Mouse (Mus musculus): ENCODE data around the gene Lclat1. TPM values are rescaled to one million over a fixed set of nuclear protein-coding genes. Genes with fewer than 3 reads are reported as not detected.

Lclat1 gene
- polyA plus RNA-seq, 1 experiment from 2014 or later: 19.9 TPM

DNA sequence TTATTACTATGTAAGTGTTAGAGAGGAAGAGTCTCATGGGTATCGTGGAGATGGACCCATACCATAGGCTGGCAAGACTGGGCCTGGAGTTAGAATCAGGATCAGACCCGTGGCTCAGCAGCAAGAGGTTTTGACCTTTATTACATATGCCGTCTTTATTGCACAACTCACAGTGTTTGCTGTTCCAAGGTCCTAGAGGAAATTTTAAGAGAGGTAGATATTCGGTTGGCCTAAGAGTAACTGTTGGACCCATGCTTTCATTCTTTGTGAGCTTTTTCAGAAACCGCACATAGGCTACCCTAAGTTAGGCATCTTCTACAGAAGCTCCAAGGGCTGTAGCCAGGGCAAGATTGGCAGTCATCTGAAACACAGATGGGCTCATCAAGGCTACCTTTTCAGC lies 79.1 kb downstream of the Lclat1 start:
- Histone ChIP-seq H3K4me2 (ENCODE audit: low read depth, low read length) (no peak overlapping the region), H3K27ac (replicated peaks; ENCODE audit: low read depth, low read length) (no peak overlapping the region), H3K4me3 (ENCODE audit: low read depth, low read length) (no peak overlapping the region), H3K27me3 (replicated peaks; ENCODE audit: control insufficient read depth, insufficient read depth, low read length) (no peaks in the 10 kb centered on the region), H3K36me3 (ENCODE audit: control insufficient read depth, insufficient read depth, low read length) (peaks cover 13% of the 10 kb centered on the region; the same call in 1 of the 2 replicates), H3K9me3 (ENCODE audit: control insufficient read depth, low read length) (no peaks in the 10 kb centered on the region), H3K4me1 (ENCODE audit: control insufficient read depth, insufficient read depth, low read length) (no peaks in the 10 kb centered on the region), H3K9ac (ENCODE audit: low read depth, low read length) (no peak overlapping the region)
- ATAC-seq (ENCODE audit: low read depth) (no peak), DNase-seq (ENCODE audit: low spot score) (no peak)
- WGBS: 89% methylated on average over 5 of the region's 5 CpGs

DNA sequence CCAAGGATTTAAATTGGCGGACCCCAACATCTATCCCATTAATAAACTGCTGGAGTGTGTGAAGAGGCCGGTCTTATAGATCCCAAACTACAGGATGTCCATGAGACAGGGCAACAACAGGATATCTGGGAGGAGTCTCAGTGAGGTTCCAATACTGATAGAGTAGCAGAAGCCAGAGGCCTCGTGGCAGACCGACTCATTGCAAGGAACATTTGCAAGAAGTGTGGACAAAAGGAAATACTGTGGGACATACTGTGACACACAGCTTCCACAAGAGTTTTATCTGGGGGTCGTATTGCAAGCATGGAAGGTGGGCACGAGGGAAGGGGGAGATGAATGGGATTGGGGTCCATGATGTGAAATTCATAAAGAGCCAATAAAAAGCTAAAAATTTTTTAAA lies 86.4 kb downstream of the Lclat1 start:
- Histone ChIP-seq H3K36me3 (ENCODE audit: control insufficient read depth, insufficient read depth, low read length) (0 out of 2 replicates have a peak, but pooled peaks cover 5% of the 10 kb centered on the region), H3K9ac (ENCODE audit: low read depth, low read length) (no peak overlapping the region), H3K4me2 (ENCODE audit: low read depth, low read length) (no peak overlapping the region), H3K9me3 (ENCODE audit: control insufficient read depth, low read length) (no peaks in the 10 kb centered on the region), H3K4me1 (ENCODE audit: control insufficient read depth, insufficient read depth, low read length) (no peaks in the 10 kb centered on the region), H3K27ac (replicated peaks; ENCODE audit: low read depth, low read length) (no peak overlapping the region), H3K4me3 (ENCODE audit: low read depth, low read length) (no peak overlapping the region), H3K27me3 (replicated peaks; ENCODE audit: control insufficient read depth, insufficient read depth, low read length) (no peaks in the 10 kb centered on the region)
- DNase-seq (ENCODE audit: low spot score) (no peak), ATAC-seq (ENCODE audit: low read depth) (no peak)
- 78% methylated on average over 6 of the region's 6 CpGs for WGBS

DNA sequence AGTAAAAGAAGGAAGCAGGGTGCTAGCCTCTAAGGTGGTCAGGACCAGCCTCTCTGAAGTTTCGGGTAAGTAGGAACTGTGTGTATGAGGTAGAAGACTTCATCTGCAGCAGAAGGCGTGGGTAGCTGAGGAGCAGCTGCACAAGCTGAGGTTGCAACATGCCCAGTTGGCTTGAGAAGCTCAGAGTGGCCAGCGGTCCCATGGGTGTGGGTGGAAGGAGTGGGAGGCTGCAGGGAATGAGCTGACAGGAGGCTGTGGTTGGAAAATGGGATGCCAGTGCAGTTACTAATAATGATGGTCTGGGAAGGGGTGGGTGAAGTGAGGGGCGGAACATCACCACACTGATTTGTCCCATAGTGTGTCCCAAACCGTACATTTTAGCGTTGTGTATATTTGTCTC lies 86.8 kb downstream of the Lclat1 start:
- no peaks in the 10 kb centered on the region for H3K4me1 ChIP-seq (ENCODE audit: control insufficient read depth, insufficient read depth, low read length)
- no peaks in the 10 kb centered on the region for H3K27me3 ChIP-seq (replicated peaks; ENCODE audit: control insufficient read depth, insufficient read depth, low read length)
- H3K36me3 ChIP-seq (ENCODE audit: control insufficient read depth, insufficient read depth, low read length): 0 out of 2 replicates have a peak, but pooled peaks cover under 1% of the 10 kb centered on the region
- ATAC-seq (ENCODE audit: low read depth) (no peak), DNase-seq (ENCODE audit: low spot score) (no peak)
- no peak overlapping the region; the same call in 1 of the 2 replicates for H3K27ac ChIP-seq (replicated peaks; ENCODE audit: low read depth, low read length)
- H3K4me2 ChIP-seq (ENCODE audit: low read depth, low read length): no peak overlapping the region
- no peaks in the 10 kb centered on the region for H3K9me3 ChIP-seq (ENCODE audit: control insufficient read depth, low read length)
- WGBS: 91% methylated on average over 6 of the region's 6 CpGs
- H3K9ac ChIP-seq (ENCODE audit: low read depth, low read length): no peak overlapping the region
- H3K4me3 ChIP-seq (ENCODE audit: low read depth, low read length): no peak overlapping the region

GRCm38 (mm10) chr17:73195074-73195723 lies 87.4 kb downstream of the Lclat1 start:
- H3K36me3 ChIP-seq (ENCODE audit: control insufficient read depth, insufficient read depth, low read length): no peaks in the 10 kb centered on the region

DNA sequence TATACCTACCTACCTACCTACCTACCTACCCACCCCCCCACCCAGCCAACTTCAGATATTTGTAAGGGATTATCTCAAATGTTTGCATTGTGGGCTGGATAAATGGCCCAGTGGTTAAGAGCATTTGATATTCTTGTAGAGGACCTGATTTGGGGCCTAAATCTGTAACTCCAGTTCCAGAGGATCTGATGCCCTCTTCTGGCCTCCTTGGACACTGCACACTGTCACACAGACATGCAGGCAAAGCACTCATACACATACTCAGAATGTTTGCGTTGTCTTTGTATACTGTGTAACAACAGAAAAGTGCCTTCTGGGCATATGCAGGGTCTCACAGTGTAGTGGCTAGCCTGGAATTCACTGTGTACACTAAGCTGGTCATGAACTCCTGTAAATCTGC lies 88.4 kb downstream of the Lclat1 start:
- Histone ChIP-seq H3K9me3 (ENCODE audit: control insufficient read depth, low read length) (no peaks in the 10 kb centered on the region), H3K36me3 (ENCODE audit: control insufficient read depth, insufficient read depth, low read length) (no peaks in the 10 kb centered on the region), H3K4me1 (ENCODE audit: control insufficient read depth, insufficient read depth, low read length) (no peaks in the 10 kb centered on the region), H3K4me2 (ENCODE audit: low read depth, low read length) (no peak overlapping the region), H3K4me3 (ENCODE audit: low read depth, low read length) (no peak overlapping the region), H3K9ac (ENCODE audit: low read depth, low read length) (no peak overlapping the region), H3K27me3 (replicated peaks; ENCODE audit: control insufficient read depth, insufficient read depth, low read length) (no peaks in the 10 kb centered on the region), H3K27ac (replicated peaks; ENCODE audit: low read depth, low read length) (no peak overlapping the region)
- ATAC-seq (ENCODE audit: low read depth) (no peak), DNase-seq (ENCODE audit: low spot score) (no peak)
- WGBS: 90% methylated on average over 1 of the region's 1 CpGs

More at GRCm38 (mm10) chr17:73195074-73195723, 87.4 kb downstream of the Lclat1 start:
- H3K27ac ChIP-seq (replicated peaks; ENCODE audit: low read depth, low read length): no peak overlapping the region; the same call in 1 of the 2 replicates
- H3K27me3 ChIP-seq (replicated peaks; ENCODE audit: control insufficient read depth, insufficient read depth, low read length): no peaks in the 10 kb centered on the region
- H3K4me2 ChIP-seq (ENCODE audit: low read depth, low read length): no peak overlapping the region
- H3K4me1 ChIP-seq (ENCODE audit: control insufficient read depth, insufficient read depth, low read length): no peaks in the 10 kb centered on the region
- WGBS: 77% methylated on average over 2 of the region's 2 CpGs
- H3K4me3 ChIP-seq (ENCODE audit: low read depth, low read length): no peak overlapping the region
- H3K9me3 ChIP-seq (ENCODE audit: control insufficient read depth, low read length): no peaks in the 10 kb centered on the region
- H3K9ac ChIP-seq (ENCODE audit: low read depth, low read length): no peak overlapping the region
- DNase-seq (ENCODE audit: low spot score): no peak
- no peak for ATAC-seq (ENCODE audit: low read depth)

DNA sequence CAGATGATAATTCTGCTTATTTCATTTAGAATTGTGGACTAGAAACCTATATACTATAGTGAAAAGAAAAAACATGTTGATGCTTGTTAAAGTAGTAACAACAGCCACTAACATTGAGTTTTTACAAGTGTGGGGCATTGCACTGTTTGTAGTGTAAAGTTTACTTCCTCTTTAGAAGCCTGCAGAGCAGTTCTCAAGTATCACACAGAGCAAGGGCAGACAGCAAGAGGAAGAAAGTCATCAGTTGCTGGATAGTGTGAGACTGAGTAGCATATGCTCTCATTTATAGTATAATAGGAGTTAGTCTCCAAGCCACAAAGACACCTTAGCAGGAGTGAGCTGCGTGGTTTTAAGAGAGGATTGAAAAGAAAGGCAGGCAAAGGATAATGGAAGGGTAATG lies 89.9 kb downstream of the Lclat1 start:
- DNase-seq (ENCODE audit: low spot score) (no peak), ATAC-seq (ENCODE audit: low read depth) (no peak)
- Histone ChIP-seq H3K9ac (ENCODE audit: low read depth, low read length) (no peak overlapping the region), H3K4me3 (ENCODE audit: low read depth, low read length) (no peak overlapping the region), H3K9me3 (ENCODE audit: control insufficient read depth, low read length) (no peaks in the 10 kb centered on the region), H3K36me3 (ENCODE audit: control insufficient read depth, insufficient read depth, low read length) (no peaks in the 10 kb centered on the region), H3K4me2 (ENCODE audit: low read depth, low read length) (no peak overlapping the region), H3K27me3 (replicated peaks; ENCODE audit: control insufficient read depth, insufficient read depth, low read length) (no peaks in the 10 kb centered on the region), H3K27ac (replicated peaks; ENCODE audit: low read depth, low read length) (no peak overlapping the region), H3K4me1 (ENCODE audit: control insufficient read depth, insufficient read depth, low read length) (no peaks in the 10 kb centered on the region)
- WGBS: 77% methylated on average over 1 of the region's 1 CpGs

DNA sequence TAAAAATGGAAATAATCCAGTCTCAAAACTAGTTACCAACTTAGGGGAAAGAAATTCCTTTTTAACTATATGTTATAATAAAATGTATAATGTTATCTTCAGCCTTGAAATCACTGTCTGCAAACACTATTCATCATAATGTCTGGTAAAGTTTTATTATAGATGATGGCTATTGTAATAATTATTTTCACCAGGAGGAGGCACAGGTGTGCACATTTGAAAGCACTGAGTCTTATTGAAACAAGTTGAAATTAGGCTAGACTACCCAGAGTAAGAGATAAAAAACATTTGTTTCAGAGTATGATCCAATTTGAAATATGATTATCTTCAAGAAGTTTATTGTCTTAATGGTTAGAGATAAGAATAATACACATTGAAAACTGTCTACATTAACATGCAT lies 91.6 kb downstream of the Lclat1 start:
- ATAC-seq (ENCODE audit: low read depth) (no peak), DNase-seq (ENCODE audit: low spot score) (no peak)
- Histone ChIP-seq H3K36me3 (ENCODE audit: control insufficient read depth, insufficient read depth, low read length) (0 out of 2 replicates have a peak, but pooled peaks cover 3% of the 10 kb centered on the region), H3K27me3 (replicated peaks; ENCODE audit: control insufficient read depth, insufficient read depth, low read length) (no peaks in the 10 kb centered on the region), H3K4me1 (ENCODE audit: control insufficient read depth, insufficient read depth, low read length) (no peaks in the 10 kb centered on the region), H3K4me2 (ENCODE audit: low read depth, low read length) (no peak overlapping the region), H3K9me3 (ENCODE audit: control insufficient read depth, low read length) (no peaks in the 10 kb centered on the region), H3K4me3 (ENCODE audit: low read depth, low read length) (no peak overlapping the region), H3K27ac (replicated peaks; ENCODE audit: low read depth, low read length) (no peak overlapping the region), H3K9ac (ENCODE audit: low read depth, low read length) (no peak overlapping the region)

DNA sequence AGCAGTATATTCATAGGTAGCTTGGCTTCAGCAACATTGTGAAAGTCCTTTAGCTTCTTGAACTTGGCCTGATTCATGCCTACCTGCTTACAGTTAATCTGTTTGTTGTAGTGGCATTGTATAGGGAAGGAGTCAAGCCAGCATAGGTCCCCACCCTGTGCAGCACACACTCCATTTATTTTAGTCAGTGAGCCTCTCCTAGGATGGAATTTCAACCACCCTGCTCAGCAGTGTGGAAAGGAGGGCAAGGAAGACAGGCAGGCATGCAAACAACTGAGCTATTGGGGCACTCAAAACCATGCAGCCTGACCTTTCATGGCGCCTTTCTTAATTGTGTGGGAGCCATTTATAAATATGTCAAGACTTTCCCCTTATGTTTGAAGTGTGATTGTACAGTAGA lies 92.6 kb downstream of the Lclat1 start:
- Histone ChIP-seq H3K27ac (replicated peaks; ENCODE audit: low read depth, low read length) (no peak overlapping the region), H3K36me3 (ENCODE audit: control insufficient read depth, insufficient read depth, low read length) (0 out of 2 replicates have a peak, but pooled peaks cover 3% of the 10 kb centered on the region), H3K9me3 (ENCODE audit: control insufficient read depth, low read length) (no peaks in the 10 kb centered on the region), H3K9ac (ENCODE audit: low read depth, low read length) (no peak overlapping the region), H3K4me1 (ENCODE audit: control insufficient read depth, insufficient read depth, low read length) (no peaks in the 10 kb centered on the region), H3K4me2 (ENCODE audit: low read depth, low read length) (no peak overlapping the region), H3K27me3 (replicated peaks; ENCODE audit: control insufficient read depth, insufficient read depth, low read length) (no peaks in the 10 kb centered on the region), H3K4me3 (ENCODE audit: low read depth, low read length) (no peak overlapping the region)
- no peak; the same call in 1 of the 2 replicates for ATAC-seq (ENCODE audit: low read depth)
- WGBS: 83% methylated on average over 1 of the region's 1 CpGs
- no peak for DNase-seq (ENCODE audit: low spot score)

Data from embryonic facial prominence, embryonic 14.5 days (tissue).